Mouse (Mus musculus): ENCODE data around the gene Fbxw11. TPM values are rescaled to one million over a fixed set of nuclear protein-coding genes. Genes with fewer than 3 reads are reported as not detected.

The Fbxw11 gene
- polyA plus RNA-seq (2016; fragmentation: Nextera tagmentation; extraction: Ambion mirVana), result 111 and 112 TPM in 2 replicates

GRCm38 (mm10) chr11:32642249-32642876, at the start of gene Fbxw11:
Gene Fbxw11 (plus strand): TSS chr11:32642724.
- no peaks in the 10 kb centered on the region for H3K9me3 ChIP-seq (replicated peaks)
- peak within 1 kb of the TSS; percentile 88 for H3K4me2 ChIP-seq (replicated peaks)
- no peaks in the 10 kb centered on the region for H3K27me3 ChIP-seq
- peak within 1 kb of the TSS; percentile 77 for H3K4me3 ChIP-seq
- peak; percentile 95 for ATAC-seq (ENCODE audit: low FRiP score)
- H3K9ac ChIP-seq, result peak within 1 kb of the TSS; percentile 92
- H3K27ac ChIP-seq, result peak within 1 kb of the TSS; percentile 98
- H3K4me1 ChIP-seq, result peaks cover 16% of the 10 kb centered on the region
- H3K36me3 ChIP-seq, result no peaks in the 10 kb centered on the region
- 0% methylated on average over 53 of the region's 64 CpGs for WGBS

- WGBS, result 78% methylated on average over 7 of the region's 7 CpGs
- H3K4me2 ChIP-seq (replicated peaks), result no peak overlapping the region
Observed at GRCm38 (mm10) chr11:32593081-32593480, 49.4 kb upstream of the Fbxw11 start.

GRCm38 (mm10) chr11:32594122-32594521, 48.4 kb upstream of the Fbxw11 start:
- no peak overlapping the region for H3K4me2 ChIP-seq (replicated peaks)
- ATAC-seq (ENCODE audit: low FRiP score), result no peak
- 91% methylated on average over 4 of the region's 4 CpGs for WGBS
- no peaks in the 10 kb centered on the region for H3K36me3 ChIP-seq
- no peak overlapping the region for H3K4me3 ChIP-seq
- 0 out of 2 replicates have a peak, but pooled peaks cover 4% of the 10 kb centered on the region for H3K4me1 ChIP-seq
- H3K27me3 ChIP-seq, result no peaks in the 10 kb centered on the region
- no peaks in the 10 kb centered on the region for H3K9me3 ChIP-seq (replicated peaks)
- H3K27ac ChIP-seq, result no peak overlapping the region
- no peak overlapping the region for H3K9ac ChIP-seq

More at GRCm38 (mm10) chr11:32593081-32593480, 49.4 kb upstream of the Fbxw11 start:
- Histone ChIP-seq H3K36me3 (no peaks in the 10 kb centered on the region), H3K9ac (no peak overlapping the region), H3K27ac (no peak overlapping the region), H3K4me1 (0 out of 2 replicates have a peak, but pooled peaks cover 6% of the 10 kb centered on the region), H3K9me3 (replicated peaks) (no peaks in the 10 kb centered on the region), H3K4me3 (no peak overlapping the region), H3K27me3 (no peaks in the 10 kb centered on the region)
- no peak for ATAC-seq (ENCODE audit: low FRiP score)

GRCm38 (mm10) chr11:32600371-32600770, 42.2 kb upstream of the Fbxw11 start:
- H3K4me2 ChIP-seq (replicated peaks), result no peak overlapping the region
- no peak for ATAC-seq (ENCODE audit: low FRiP score)
- WGBS, result 95% methylated on average over 6 of the region's 6 CpGs
- peaks cover 12% of the 10 kb centered on the region for H3K4me1 ChIP-seq
- no peak overlapping the region for H3K9ac ChIP-seq
- no peaks in the 10 kb centered on the region for H3K9me3 ChIP-seq (replicated peaks)
- no peak overlapping the region for H3K4me3 ChIP-seq
- H3K27me3 ChIP-seq, result no peaks in the 10 kb centered on the region
- H3K27ac ChIP-seq, result no peak overlapping the region
- no peaks in the 10 kb centered on the region for H3K36me3 ChIP-seq

GRCm38 (mm10) chr11:32601528-32602323, 40.8 kb upstream of the Fbxw11 start:
- H3K4me1 ChIP-seq, result peaks cover 12% of the 10 kb centered on the region
- H3K27ac ChIP-seq, result no peak overlapping the region
- no peaks in the 10 kb centered on the region for H3K27me3 ChIP-seq
- H3K4me3 ChIP-seq, result no peak overlapping the region
- no peak overlapping the region for H3K4me2 ChIP-seq (replicated peaks)
- no peak for ATAC-seq (ENCODE audit: low FRiP score)
- no peak overlapping the region; the same call in 1 of the 2 replicates for H3K9ac ChIP-seq
- H3K36me3 ChIP-seq, result no peaks in the 10 kb centered on the region
- 38% methylated on average over 12 of the region's 12 CpGs for WGBS
- no peaks in the 10 kb centered on the region for H3K9me3 ChIP-seq (replicated peaks)

GRCm38 (mm10) chr11:32604663-32605062, 37.9 kb upstream of the Fbxw11 start:
- Histone ChIP-seq H3K4me2 (replicated peaks) (no peak overlapping the region), H3K9ac (no peak overlapping the region), H3K4me3 (no peak overlapping the region), H3K9me3 (replicated peaks) (no peaks in the 10 kb centered on the region), H3K27me3 (no peaks in the 10 kb centered on the region), H3K4me1 (peaks cover 10% of the 10 kb centered on the region), H3K36me3 (no peaks in the 10 kb centered on the region), H3K27ac (no peak overlapping the region)
- ATAC-seq (ENCODE audit: low FRiP score), result no peak
- WGBS, result 53% methylated on average over 4 of the region's 4 CpGs

- H3K36me3 ChIP-seq, result no peaks in the 10 kb centered on the region
- ATAC-seq (ENCODE audit: low FRiP score), result no peak
- no peaks in the 10 kb centered on the region for H3K9me3 ChIP-seq (replicated peaks)
- H3K4me3 ChIP-seq, result no peak overlapping the region
- 61% methylated on average over 7 of the region's 7 CpGs for WGBS
- H3K4me2 ChIP-seq (replicated peaks), result no peak overlapping the region
- peaks cover 9% of the 10 kb centered on the region for H3K4me1 ChIP-seq
- no peaks in the 10 kb centered on the region for H3K27me3 ChIP-seq
- no peak overlapping the region for H3K9ac ChIP-seq
- H3K27ac ChIP-seq, result no peak overlapping the region
Observed at GRCm38 (mm10) chr11:32605131-32605860, 37.2 kb upstream of the Fbxw11 start.

GRCm38 (mm10) chr11:32605907-32606306, 36.6 kb upstream of the Fbxw11 start:
- ATAC-seq (ENCODE audit: low FRiP score), result no peak
- H3K4me2 ChIP-seq (replicated peaks), result no peak overlapping the region
- H3K27ac ChIP-seq, result no peak overlapping the region
- H3K9me3 ChIP-seq (replicated peaks), result no peaks in the 10 kb centered on the region
- H3K4me1 ChIP-seq, result peaks cover 9% of the 10 kb centered on the region
- no peaks in the 10 kb centered on the region for H3K27me3 ChIP-seq
- no peaks in the 10 kb centered on the region for H3K36me3 ChIP-seq
- H3K4me3 ChIP-seq, result no peak overlapping the region
- WGBS, result 87% methylated on average over 3 of the region's 3 CpGs
- H3K9ac ChIP-seq, result no peak overlapping the region

GRCm38 (mm10) chr11:32607319-32607718, 35.2 kb upstream of the Fbxw11 start:
- no peaks in the 10 kb centered on the region for H3K9me3 ChIP-seq (replicated peaks)
- no peaks in the 10 kb centered on the region for H3K36me3 ChIP-seq
- no peaks in the 10 kb centered on the region for H3K27me3 ChIP-seq
- H3K4me3 ChIP-seq, result no peak overlapping the region
- H3K27ac ChIP-seq, result no peak overlapping the region
- peaks cover 9% of the 10 kb centered on the region for H3K4me1 ChIP-seq
- no peak for ATAC-seq (ENCODE audit: low FRiP score)
- H3K9ac ChIP-seq, result no peak overlapping the region
- H3K4me2 ChIP-seq (replicated peaks), result no peak overlapping the region

GRCm38 (mm10) chr11:32610616-32611015, 31.9 kb upstream of the Fbxw11 start:
- Histone ChIP-seq H3K9me3 (replicated peaks) (no peaks in the 10 kb centered on the region), H3K4me3 (no peak overlapping the region), H3K4me1 (peaks cover 3% of the 10 kb centered on the region), H3K36me3 (0 out of 2 replicates have a peak, but pooled peaks cover 3% of the 10 kb centered on the region), H3K4me2 (replicated peaks) (no peak overlapping the region), H3K27ac (no peak overlapping the region), H3K27me3 (0 out of 2 replicates have a peak, but pooled peaks cover 3% of the 10 kb centered on the region), H3K9ac (no peak overlapping the region)
- ATAC-seq (ENCODE audit: low FRiP score), result no peak
- 91% methylated on average over 6 of the region's 6 CpGs for WGBS

GRCm38 (mm10) chr11:32612304-32612703, 30.2 kb upstream of the Fbxw11 start:
- no peak overlapping the region for H3K4me3 ChIP-seq
- H3K4me1 ChIP-seq, result peaks cover 10% of the 10 kb centered on the region
- no peaks in the 10 kb centered on the region for H3K9me3 ChIP-seq (replicated peaks)
- H3K27me3 ChIP-seq, result 0 out of 2 replicates have a peak, but pooled peaks cover 3% of the 10 kb centered on the region
- WGBS, result 80% methylated on average over 6 of the region's 6 CpGs
- H3K27ac ChIP-seq, result no peak overlapping the region
- no peak for ATAC-seq (ENCODE audit: low FRiP score)
- 0 out of 2 replicates have a peak, but pooled peaks cover 3% of the 10 kb centered on the region for H3K36me3 ChIP-seq
- H3K9ac ChIP-seq, result no peak overlapping the region
- no peak overlapping the region for H3K4me2 ChIP-seq (replicated peaks)

- Histone ChIP-seq H3K9ac (no peak overlapping the region), H3K27me3 (0 out of 2 replicates have a peak, but pooled peaks cover 3% of the 10 kb centered on the region), H3K36me3 (0 out of 2 replicates have a peak, but pooled peaks cover 3% of the 10 kb centered on the region), H3K4me1 (peaks cover 15% of the 10 kb centered on the region), H3K4me3 (no peak overlapping the region), H3K9me3 (replicated peaks) (no peaks in the 10 kb centered on the region), H3K27ac (no peak overlapping the region), H3K4me2 (replicated peaks) (no peak overlapping the region)
- 95% methylated on average over 29 of the region's 29 CpGs for WGBS
- no peak for ATAC-seq (ENCODE audit: low FRiP score)
Observed at GRCm38 (mm10) chr11:32614463-32614862, 28.1 kb upstream of the Fbxw11 start.

Data from hindbrain, embryonic 12.5 days (tissue).